Mouse (Mus musculus) gastrocnemius, postnatal 36 days (tissue): Measurements from ENCODE around the gene Tspan17. TPM values are rescaled to one million over a fixed set of nuclear protein-coding genes. Genes with fewer than 3 reads are reported as not detected.

Experiments used
- DNase-seq, 2 experiments: peaks; one replicate each; pipeline ENCODE4 v3.0.0; 2022
- intact Hi-C: fragments of 180-260 bp; cut with DNase I; formaldehyde crosslinking; loops from one replicate; pipeline ENCODE4 v1.15.1; 2025
- total RNA-seq, 2 experiments: library from RNA; stranded (reverse); gene quantifications; 2 replicates each; pipeline ENCODE4 v1.2.3; 2021

Tspan17 gene
- total RNA-seq, 2 experiments from 2014 or later, result 16.3 to 23.4 TPM

DNA sequence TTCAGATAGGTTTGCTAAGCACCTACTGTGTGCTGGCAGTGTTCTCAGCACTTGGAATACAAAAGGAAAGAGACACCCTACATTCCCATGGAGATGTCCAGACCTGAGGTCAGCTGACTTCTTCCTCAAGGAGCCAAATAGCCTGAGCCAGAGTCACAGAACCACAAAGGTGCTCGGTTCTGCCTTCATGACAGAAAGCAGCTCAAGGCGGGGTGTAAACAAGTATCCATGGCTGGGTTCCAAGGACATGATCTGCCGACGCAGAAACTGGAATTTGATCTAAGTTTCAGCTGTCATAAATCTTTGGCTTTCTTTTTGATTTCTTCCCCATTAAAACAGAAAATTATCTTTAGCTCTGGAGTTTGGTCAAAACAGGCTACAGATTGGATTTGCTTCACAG is 11.0 kb downstream of the Tspan17 start:
- DNase-seq, result no peak
- intact Hi-C loops, result no loop called here

DNA sequence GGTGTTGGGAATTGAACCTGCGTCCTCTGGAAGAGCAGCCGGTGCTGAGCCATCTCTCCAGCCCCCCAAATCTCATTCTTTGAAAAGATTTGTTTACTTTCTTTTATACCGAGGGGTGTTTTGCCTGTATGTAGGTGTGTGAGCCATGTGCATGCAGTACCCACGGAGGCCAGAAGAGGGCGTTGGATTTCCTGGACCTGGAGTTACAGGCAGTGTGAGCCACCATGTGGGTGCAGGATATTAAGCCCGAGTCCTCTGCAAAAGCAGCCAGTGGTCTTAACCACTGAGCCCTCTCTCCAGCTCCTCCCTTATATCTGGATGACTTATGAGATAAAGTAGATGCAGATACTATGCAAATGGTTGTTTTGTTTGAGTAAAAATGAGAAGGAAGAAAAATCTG is 13.8 kb downstream of the Tspan17 start:
- intact Hi-C loops, result no loop called here
- no peak for DNase-seq

DNA sequence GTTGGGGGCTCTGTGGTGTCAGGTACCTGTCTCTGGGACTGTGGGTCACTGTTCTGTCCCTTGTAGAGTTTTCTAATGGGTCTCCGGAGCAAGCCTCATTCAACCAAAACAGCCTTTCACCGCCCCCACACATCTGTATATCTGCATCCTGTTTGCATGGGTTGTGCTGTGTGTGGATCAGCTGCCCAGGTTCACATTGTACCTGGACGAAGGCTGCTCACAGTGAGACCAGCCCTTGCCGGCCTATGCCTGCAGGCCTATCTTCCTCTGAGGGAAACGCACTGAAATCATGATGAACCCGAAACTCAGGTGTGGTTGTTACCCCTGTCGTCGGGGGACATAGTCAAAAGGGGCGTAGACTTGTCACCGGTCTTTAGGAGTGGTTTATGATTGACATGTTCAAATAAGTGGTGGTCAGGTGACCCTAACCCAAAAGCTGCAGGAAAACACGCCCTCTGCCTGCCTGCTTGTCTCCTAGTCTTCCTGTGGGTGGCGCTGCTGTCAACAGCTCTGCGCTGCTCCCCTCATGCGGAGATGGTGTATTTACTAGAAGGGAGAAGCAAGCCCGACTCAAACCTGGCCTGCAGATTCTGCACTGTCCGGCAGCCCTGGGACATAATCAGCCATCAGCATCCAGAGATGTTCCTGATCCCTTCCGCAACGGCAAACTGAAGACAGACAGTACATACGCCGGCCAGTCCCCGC is 16.1 kb downstream of the Tspan17 start:
- DNase-seq, result no peak
- intact Hi-C loops, result no loop called here

DNA sequence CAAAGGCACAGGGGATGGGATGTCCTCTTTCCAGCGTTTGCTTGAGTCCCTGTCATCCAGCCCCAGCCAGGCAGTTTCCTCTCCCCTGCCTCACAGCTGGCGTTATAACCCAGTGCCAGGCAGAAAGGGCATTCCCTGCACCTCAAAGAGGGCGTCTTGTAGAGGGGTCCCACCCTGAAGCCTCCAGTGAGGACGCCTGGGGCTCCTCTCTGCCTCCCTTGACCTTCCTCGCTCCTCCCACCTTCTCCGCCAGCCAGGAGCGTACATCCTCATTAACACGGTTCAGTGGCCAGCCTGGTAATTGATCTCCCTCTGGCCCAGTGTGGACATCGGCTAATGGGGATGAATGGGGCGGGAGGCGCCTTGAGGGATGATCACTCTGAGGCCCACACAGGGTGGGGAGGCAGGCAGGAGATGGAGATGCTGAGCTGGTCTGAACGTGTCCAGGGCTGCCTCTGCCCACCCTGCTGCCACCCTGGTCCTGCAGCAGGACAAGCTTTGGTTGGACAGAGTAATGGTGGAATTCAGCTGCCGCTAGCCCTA is 17.3 kb downstream of the Tspan17 start:
- intact Hi-C loops, result no loop called here
- DNase-seq, result no peak

DNA sequence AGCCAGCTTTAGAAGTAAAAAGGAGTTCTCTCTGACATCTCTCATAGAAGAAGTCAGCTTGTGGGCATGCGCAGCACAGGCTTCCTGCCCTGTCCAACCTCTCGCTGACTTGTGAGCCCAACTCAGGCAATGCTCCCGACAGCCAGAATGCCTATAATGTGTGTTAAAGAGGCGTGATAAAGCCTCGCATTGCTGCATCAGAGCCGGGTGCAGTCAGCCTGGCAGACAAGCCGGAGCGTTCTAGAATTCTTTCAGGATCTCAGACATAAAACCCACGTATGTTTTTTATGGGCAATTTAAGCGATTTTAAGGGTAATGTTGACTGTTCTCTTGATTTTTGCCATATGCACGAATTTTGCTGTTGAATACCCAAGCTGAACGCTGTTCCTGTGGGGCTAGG is 18.9 kb downstream of the Tspan17 start:
- intact Hi-C loops, result no loop called here
- DNase-seq, result no peak

DNA sequence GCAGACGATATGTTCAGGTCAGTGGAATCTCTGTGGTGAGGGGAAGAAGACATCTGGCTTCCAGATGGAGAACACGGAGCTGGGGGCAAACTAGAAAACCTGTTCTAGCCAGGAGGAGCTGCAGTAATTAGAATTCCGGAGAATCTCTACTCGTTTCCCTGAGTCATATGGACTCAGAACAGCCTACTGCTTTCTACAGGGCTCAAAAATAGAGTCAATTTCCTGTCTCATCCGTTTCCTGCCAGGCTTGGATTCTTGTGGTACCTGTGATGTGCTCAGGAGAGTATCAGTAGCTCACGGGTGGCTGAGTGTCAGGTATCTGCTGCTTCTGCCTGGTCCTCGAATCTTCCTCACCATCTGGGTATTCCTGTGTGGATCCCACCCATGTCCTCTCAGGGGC is 22.3 kb downstream of the Tspan17 start:
- no peak for DNase-seq
- intact Hi-C loops, result no loop called here

DNA sequence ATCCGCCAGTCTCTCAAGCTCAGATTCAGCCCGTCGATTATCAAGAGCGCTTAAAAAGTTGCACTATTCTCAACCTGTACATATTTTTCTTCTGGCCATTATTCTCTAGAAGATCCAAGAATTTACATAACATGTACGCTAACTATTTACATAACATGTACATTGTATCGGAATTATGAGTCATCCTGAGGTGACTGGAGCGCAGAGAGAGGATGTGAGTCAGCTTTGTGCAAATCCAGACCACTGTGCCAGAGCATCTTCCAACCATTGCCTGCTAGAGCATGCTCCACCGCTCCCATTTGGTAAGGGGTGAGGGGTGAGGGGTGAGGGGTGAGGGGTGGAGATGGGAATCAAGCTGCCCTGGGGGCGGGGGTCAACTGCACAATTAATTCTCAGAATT is 24.2 kb downstream of the Tspan17 start:
- intact Hi-C loops, result no loop called here
- DNase-seq, result no peak

DNA sequence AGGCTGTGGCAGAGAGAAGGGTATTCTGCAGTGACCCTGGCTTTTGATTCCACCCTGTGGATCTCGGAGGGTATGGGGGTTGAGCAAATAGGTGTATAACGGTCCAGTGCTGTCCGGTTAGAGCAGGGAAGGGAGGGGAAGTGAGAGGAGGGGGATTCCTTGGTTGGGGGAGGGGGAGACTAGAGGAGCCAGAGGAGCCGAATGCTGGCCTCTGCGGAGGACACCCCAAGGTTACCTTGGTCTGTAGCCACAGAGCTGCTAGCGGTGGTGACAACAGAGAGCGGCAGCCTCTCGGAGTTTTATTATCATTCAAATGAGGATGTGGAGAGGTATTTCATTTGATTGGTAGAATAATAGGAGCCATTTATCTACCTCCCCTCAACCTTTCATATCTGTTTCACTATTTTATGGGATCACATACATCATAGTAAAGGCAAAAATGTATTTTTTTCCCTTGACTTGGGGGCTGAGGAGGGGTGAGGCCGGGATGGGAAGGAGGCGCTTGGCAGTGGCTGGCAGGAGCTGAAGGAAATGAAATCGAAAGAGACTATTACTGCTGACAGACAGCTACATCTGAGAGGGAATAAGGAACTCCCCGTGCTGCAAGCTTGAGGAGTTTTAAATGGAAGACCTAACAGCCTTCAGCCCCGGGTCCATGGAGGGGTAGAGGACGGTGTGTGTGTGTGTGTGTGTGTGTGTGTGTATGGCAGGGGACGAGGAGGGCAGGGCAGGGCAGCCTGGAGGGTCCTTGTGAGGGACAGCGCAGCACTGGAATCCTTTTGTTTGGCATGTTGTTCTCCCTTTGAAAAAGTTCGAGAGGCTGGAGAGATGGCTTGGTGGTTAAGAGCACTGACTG is 29.4 kb downstream of the Tspan17 start:
- intact Hi-C loops, result no loop called here
- DNase-seq, result no peak

DNA sequence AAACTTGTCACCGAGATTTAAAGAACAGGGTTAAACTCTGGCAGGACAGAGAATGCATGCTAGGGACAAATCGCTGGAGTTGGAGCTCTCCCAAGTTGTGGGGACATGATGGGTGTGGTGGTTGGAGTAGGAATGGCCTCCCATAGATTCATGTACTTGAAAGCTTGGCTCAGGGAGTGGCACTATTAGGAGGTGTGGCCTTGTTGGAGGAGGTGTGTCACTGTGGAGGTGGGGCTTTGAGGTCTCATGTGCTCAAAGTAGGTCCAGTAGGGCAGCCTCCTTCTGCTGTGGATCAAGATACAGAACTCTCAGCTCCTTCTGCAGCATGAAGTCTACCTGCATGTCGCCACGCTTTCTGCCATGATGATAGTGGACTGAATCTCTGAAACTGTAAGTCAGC is 31.9 kb downstream of the Tspan17 start:
- DNase-seq, result no peak
- intact Hi-C loops, result no loop called here

DNA sequence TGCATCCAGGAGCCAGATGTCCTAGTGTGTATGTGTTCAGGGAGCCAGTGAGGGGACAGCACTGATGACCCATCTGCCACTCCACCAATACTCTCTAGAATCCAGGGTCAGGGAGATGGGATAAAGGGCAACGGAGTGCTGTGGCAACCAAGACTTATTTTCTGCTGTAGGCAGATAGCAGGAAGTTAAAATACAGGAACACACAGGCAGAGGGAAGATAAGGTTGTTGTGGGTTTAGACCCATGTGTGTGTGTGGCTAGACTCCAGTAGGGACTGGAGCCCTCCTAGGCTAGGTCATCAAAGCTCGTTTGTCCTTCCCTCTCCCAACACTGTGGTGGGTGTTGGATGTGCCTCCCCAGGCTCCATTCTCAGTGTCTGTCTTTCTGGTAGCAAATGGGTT is 32.8 kb downstream of the Tspan17 start:
- no peak for DNase-seq
- intact Hi-C loops, result no loop called here

DNA sequence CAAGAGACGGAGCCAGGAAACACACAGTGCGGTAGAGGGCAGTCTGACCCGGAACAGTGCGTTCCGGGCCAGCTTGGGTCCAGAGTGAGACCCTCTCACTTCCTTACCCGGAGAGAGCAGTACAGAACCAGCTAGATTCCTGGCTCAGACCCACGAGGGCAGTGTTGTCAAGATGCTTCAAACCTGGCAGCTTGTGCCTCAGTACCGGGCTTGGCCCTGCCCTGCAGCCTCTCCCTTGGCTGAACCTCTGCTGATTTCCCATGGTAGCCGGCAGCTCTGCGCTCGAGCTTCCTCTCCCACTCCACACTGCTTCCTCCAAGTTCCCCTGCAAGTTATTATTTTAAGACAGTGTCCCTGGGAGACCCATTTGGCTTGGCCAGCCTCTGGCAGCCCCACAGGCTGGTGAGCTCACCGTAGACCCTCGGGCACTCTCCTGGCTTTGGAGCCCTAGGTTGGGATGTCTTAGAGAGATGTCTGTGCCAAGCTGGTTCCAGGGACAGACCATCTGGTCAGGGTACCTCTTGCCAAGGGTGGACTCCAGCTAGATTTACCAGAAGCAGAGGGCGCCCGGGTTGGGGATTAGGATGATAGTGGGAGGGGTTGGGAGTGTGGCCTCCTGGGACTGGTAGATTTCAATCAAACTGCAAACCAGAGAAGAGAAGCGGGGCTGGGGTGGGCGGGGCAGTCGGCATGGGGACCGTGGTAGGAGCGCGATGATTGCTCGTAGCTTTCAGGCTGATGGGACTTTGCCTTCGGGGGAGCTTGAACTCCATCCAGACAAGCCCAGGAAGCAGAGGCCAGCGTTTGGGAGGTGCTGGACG is 35.1 kb downstream of the Tspan17 start:
- intact Hi-C loops, result no loop called here
- peak; percentile 27 to 36 for DNase-seq

DNA sequence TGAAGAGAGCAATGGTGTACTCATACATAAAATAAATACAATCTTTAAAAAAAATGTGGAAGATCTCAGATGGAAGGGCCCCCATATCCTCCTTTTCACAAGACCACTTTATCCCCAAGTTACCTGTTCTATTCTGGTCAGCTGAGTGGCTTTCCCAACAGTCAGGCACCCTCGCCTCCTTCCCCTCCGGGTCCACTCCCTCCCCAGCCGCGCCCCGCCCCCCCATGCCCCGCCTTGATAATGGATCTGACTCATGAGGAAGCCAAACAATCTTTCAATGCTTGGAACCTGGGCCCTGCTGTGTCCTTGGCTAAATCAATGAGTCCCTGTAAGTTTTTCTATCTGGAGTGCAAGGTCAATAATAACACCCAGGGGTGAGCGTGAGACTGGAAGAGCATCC is 38.8 kb downstream of the Tspan17 start:
- intact Hi-C loops, result no loop called here
- DNase-seq, result no peak

DNA sequence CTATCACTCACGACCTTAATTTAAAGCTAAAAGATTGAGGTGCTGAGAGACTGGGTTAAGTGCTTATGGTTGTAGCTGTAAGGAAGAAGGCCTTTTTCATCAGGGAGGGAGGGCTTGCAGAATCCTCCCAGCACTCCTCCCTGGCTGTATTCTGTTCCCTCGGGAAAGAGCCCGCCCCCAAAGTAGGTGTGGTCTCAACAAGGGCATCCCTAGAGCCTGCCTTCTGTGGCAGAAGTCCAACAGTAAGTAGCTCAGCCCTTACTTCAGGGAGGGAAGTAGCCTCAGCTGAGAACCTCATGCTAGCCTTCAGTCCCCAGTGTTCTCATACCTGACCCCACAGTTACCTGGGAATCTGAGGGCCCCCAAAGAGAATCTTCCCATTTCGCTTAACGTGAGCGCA is 39.3 kb downstream of the Tspan17 start:
- DNase-seq, result no peak
- intact Hi-C loops, result no loop called here

DNA sequence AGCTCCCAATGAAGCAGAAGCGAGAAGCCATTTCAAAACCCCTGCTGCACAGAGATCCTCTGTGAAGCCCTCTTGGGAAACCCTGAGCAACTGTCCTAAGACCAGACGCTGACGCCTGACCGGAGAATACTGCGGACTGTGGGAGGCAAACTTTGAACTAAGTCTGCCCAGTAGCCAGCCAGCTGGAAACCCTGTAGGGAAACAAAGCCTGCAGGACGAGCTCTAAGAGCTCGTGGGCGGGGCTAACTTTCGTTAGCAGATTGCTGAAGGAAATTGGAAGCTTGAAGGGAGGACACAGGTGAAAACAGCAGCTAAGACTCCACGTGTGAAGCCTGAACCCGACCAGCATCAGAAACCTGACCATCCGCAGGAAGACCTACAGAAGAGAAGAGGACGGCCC is 40.3 kb downstream of the Tspan17 start:
- intact Hi-C loops, result no loop called here
- no peak for DNase-seq

DNA sequence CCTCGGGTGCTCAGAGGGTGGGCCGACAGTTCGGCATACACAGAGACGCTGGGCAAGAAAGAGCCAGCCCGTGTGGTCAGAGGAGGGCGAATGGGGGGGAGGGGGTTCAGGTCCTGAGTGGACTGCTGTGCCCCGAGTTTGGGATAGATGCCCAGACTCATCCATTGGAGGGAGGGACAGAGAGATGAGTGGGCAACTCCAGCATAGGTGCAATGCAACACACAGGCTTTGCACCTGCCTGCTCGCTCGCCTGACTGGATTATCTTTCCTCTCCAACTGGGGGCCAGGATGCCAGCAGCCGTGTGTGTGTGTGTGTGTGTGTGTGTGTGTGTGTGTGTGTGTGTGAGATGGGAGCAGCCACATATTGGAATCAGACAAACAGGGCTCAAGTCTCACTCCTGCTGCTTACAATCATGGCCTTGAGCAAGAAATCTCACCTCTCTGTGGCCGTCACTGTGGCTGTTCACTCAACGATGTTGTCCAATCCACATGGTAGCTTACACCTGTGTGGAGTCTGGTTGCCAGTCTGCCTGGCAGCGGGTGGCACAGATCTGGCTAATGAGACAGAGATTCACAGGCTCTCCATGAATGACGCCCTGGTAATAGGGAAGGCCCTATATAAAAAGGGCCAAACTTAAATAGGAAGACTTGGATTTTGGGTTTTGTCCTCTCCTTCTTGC is 47.3 kb downstream of the Tspan17 start:
- no peak for DNase-seq

DNA sequence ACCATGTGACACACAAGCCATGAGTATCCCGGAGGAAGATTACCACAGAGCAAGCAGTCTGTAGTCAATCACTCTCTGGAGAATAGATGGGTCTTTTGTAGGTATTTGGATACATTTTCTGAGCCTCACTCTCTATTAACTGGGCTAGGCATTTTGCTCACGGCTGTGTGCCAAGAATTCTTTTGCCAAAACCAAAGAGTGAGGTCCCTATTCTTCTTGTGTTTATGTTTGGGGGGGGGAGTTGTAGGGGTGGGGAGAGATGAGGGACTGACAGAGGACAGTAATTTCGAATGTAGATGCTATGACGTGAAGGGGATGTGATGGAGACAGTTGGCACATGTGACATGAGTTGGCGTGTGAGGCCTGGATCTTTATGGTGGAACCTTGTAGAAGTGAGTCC is 47.9 kb downstream of the Tspan17 start:
- no peak for DNase-seq
- intact Hi-C loops, result no loop called here

More for the DNA sequence above, 47.3 kb downstream of the Tspan17 start:
- intact Hi-C loops, result no loop called here

DNA sequence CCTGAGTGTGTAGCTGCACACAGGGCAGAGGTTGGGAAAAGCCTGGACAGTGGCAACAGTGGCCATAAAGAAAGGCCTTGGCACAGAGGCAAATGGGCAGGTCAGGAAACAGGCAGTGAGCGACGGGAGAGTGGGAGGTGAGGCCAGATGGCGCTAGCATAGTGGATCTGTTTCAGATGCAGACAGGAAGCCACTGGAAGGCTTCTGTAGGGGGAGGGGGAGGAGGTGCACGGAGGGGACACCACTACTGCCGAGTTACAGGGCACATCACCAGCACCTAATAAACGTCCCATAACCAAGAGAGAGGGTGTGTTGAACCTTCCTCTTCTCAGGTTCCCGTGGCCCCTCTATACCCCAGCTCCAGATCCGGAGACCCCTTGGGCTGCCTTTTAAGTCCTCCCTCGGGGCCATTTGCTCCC is 48.3 kb downstream of the Tspan17 start:
- intact Hi-C loops, result no loop called here
- DNase-seq, result no peak

DNA sequence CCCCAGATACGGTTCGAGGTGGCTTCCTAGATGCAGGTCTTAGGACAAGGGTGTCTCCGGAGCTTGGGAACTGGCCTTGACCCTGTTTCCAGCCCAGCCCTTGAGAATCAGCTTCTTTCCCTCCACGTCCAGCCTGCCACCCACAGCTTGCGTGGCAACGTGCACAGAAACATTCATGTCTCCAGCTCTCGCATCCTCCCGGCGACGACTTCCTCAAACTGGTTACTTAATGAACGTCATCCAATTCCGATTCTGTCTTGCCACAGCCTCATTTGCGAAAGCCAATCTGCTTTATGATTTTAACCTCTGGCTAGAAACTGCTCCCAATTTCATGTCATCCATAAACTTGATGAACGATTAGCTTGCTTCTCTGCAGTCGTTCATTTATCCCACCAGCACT is 49.4 kb downstream of the Tspan17 start:
- no peak for DNase-seq
- intact Hi-C loops, result no loop called here

DNA sequence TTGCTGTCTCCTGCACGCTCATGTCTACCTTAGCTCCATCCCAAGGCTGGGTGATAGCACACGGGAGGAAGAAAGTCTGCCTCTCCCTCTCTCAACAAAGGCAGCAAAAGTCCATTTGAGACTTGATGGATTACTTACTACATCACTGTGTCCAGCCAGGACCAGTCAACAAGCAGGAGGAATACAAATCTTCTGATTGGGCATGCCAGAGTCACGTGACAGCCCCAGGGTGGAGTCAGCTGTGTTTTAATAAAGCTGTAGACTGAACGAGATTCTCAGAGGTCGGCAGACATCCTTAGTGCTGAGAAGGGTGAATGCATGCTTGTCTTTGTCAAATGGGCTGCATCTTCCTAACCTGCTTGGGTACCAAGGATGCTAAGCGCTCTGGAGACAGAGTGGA is 50.0 kb downstream of the Tspan17 start:
- no peak for DNase-seq
- intact Hi-C loops, result no loop called here

DNA sequence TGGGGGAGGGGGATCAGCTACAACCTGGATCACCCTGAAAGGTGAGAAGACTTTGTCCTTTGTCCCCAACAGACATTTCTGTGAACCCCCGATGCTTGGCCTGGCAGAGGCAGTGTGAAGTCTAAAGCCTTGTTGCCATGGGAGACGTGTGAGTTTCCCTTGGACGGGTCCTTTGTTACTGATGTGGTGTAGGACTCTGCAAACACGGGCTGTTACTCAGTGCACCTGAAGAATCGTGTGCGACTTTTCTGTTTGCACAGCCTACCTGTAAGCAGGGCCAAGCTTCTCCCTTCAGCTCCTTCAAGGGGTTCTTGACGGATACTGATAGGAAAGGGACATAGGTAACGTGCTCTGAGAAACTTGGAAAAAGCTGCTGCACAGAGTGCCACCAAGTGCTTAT is 55.4 kb downstream of the Tspan17 start:
- intact Hi-C loops, result no loop called here

More for the DNA sequence above, 55.4 kb downstream of the Tspan17 start:
- DNase-seq, result no peak
